Mouse (Mus musculus) left cerebral cortex, postnatal 36 days (tissue): ENCODE measurements around the gene Grasp. TPM values are rescaled to one million over a fixed set of nuclear protein-coding genes. Genes with fewer than 3 reads are reported as not detected.

Source experiments
- DNase-seq, 2 experiments: peaks; one replicate each; pipeline ENCODE4 v3.0.0; 2021 to 2022; ENCODE audit warnings: low spot score in 2 of 2, mixed read lengths in 1 of 2
- intact Hi-C: fragments of 180-260 bp; cut with DNase I; formaldehyde crosslinking; loops from one replicate; pipeline ENCODE4 v1.15.1; 2025
- microRNA-seq: library from miRNA; unstranded; fragments of <30 nt; microRNA quantifications from one replicate; pipeline ENCODE4 v1.2.0, GENCODE M21; 2022
- total RNA-seq, 2 experiments: library from RNA; stranded (reverse); gene quantifications; 2 replicates each; pipeline ENCODE4 v1.2.3; 2021

Gene Grasp
- total RNA-seq, 2 experiments from 2014 or later: 76.3 to 89.5 TPM

GRCm38 (mm10) chr15:101260387-101260786 lies 36.4 kb downstream of the Grasp start:
- intact Hi-C loops: no loop called here
- no peak for DNase-seq

GRCm38 (mm10) chr15:101260874-101261622 lies 37.1 kb downstream of the Grasp start:
- DNase-seq: no peak
- intact Hi-C loops: no loop called here

- no peak for DNase-seq
- intact Hi-C loops: no loop called here
These were observed 38.5 kb downstream of the Grasp start for GRCm38 (mm10) chr15:101262502-101262901.

GRCm38 (mm10) chr15:101266132-101266963 lies 42.4 kb downstream of the Grasp start:
- intact Hi-C loops: loop anchor here (2.0 kb wide), 1 partner anchor 20 kb away; no protein-coding TSS in a partner anchor

GRCm38 (mm10) chr15:101267053-101268032 lies 43.4 kb downstream of the Grasp start:
- intact Hi-C loops: loop anchor here (2.0 kb wide), 1 partner anchor 21 kb away; no protein-coding TSS in a partner anchor
- no peak for DNase-seq

More at GRCm38 (mm10) chr15:101266132-101266963, 42.4 kb downstream of the Grasp start:
- peak; percentile 93 to 95 for DNase-seq

- intact Hi-C loops: no loop called here
- DNase-seq: no peak
These were observed 46.3 kb downstream of the Grasp start for GRCm38 (mm10) chr15:101270101-101270820.

- no peak for DNase-seq
- intact Hi-C loops: no loop called here
These were observed 47.1 kb downstream of the Grasp start for GRCm38 (mm10) chr15:101271107-101271506.

DNA sequence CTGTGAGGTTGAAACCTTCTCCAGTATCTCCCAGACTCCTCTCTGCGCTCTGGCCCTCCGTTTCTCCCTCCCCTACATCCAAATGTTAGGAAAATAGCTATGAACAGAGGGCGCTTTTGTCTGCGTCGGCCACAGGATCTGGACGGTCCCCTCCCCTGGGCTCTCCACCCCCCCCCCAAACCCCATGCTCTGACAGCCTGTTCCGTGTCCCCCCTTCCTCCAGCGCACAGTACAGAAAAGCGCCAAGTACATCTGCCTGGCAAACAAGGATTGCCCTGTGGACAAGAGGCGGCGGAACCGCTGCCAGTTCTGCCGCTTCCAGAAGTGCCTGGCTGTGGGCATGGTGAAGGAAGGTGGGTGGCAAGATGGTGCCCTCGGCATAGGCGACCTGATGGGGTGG lies 47.5 kb downstream of the Grasp start:
- intact Hi-C loops: no loop called here
- no peak for DNase-seq

DNA sequence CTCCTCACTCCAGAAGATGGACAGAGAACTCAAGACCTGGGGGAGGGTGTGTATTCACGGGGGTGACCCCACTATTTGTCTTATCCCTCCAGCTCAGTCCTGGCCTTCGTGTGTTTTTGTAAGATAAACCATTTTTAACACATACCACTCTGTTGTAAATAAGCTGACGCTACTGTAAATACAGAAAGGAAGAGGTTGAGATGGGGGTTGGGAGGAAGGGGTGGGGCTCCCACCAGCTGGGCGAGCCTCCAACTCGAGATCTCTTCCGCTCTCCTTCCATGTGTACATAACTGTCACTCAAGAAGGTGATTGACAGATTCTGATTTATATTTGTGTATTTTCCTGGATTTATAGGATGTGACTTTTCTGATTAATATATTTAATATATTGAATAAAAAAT lies 50.4 kb downstream of the Grasp start:
- no peak for DNase-seq
- intact Hi-C loops: no loop called here

- intact Hi-C loops: no loop called here
- DNase-seq: no peak
These were observed 53.4 kb downstream of the Grasp start for GRCm38 (mm10) chr15:101277351-101277899.

GRCm38 (mm10) chr15:101278589-101278988 lies 54.6 kb downstream of the Grasp start:
- no peak for DNase-seq
- intact Hi-C loops: no loop called here

DNA sequence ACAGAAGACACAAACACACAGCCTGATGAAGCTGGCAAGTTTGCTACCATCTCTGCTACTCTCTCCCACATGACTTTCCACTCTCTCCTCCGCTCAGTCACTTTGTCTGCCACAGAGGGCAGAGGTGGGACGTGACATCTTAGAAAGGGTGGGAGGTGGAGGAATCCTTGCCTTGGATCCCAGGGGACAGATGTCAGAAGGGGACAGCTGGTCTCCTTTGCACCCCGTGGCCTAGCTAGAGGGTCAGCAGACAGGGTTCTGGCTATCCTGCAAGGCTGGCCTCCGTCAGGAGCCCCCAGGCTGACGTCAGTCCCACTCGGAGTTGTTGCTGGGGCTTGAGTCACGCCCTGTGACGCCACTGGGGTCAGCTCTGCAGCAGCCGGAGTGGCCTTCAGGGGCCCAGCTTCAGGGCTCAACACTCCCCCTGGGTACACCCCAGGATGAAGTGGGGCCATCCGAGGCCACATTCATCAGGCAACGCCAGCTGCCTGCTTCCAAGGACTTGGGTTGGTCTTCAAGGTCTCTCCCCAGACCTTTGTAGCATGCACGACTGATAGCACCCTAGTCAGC lies 55.5 kb downstream of the Grasp start:
- intact Hi-C loops: no loop called here

More for the DNA sequence above, 55.5 kb downstream of the Grasp start:
- DNase-seq: no peak

Small RNA genes within 50 kb of the gene (microRNA-seq; reads per million reads assigned to microRNA genes)
- gene Mir6962: 5.3 reads per million, percentile 18 among the genes with 10 or more reads in this experiment

Other genes with a start within 250 kb of the Grasp start
- gene Gm47841, start 176.8 kb upstream of the Grasp start, total RNA-seq: not detected
- gene Fignl2, start 145.6 kb upstream of the Grasp start, total RNA-seq: 1 to 10 TPM; 1.5 TPM
- under 1 TPM in 1 of 2 experiments, not detected in 1; 0.27 TPM for gene Ankrd33, start 108.4 kb upstream of the Grasp start, total RNA-seq
- 10 to 100 TPM; 13.2 to 16.7 TPM for gene Acvrl1, start 95.7 kb upstream of the Grasp start, total RNA-seq
- 100 to 1,000 TPM; 110 to 118 TPM for gene Acvr1b, start 50.1 kb upstream of the Grasp start, total RNA-seq
- gene Nr4a1, start 30.1 kb downstream of the Grasp start, total RNA-seq: 100 to 1,000 TPM in 1 of 2 experiments, 10 to 100 TPM in 1; 60.5 to 156 TPM
- 10 to 100 TPM; 43.5 to 45.5 TPM for gene Atg101, start 60.1 kb downstream of the Grasp start, total RNA-seq
- under 1 TPM; 0.27 to 0.37 TPM for gene 6030408B16Rik, start 69.0 kb downstream of the Grasp start, total RNA-seq
- 1 to 10 TPM; 3.4 to 6.1 TPM for gene Krt80, start 146.0 kb downstream of the Grasp start, total RNA-seq
- under 1 TPM in 1 of 2 experiments, not detected in 1; 0.07 TPM for gene Krt7, start 186.9 kb downstream of the Grasp start, total RNA-seq
- gene Krt87, start 214.6 kb downstream of the Grasp start, total RNA-seq: under 1 TPM in 1 of 2 experiments, not detected in 1; 0.37 TPM
- not detected for gene Krt88, start 223.6 kb downstream of the Grasp start, total RNA-seq
- not detected for gene Krt81, start 239.6 kb downstream of the Grasp start, total RNA-seq
- not detected for gene Krt86, start 249.3 kb downstream of the Grasp start, total RNA-seq